Mouse (Mus musculus) telencephalon, adult 2 months (tissue): ENCODE results near the gene Mymx.

Experiments used
- DNase-seq: peaks from one replicate; pipeline ENCODE4 v3.0.0-alpha.2; 2011; ENCODE audit warnings: low read depth, low spot score

Mymx gene

GRCm38 (mm10) chr17:45551249-45551796 is 50.6 kb downstream of the Mymx start:
- no peak for DNase-seq
